Mouse (Mus musculus): ENCODE measurements at regions not wholly inside any gene's neighbourhood (a gene's known extent, or its start where the extent isn't known, plus 50 kb on each side); places are given as distances from the start of the nearest gene placed in this dataset.

- in situ Hi-C loops (cut with MboI, MseI): no loop called here
Measured at GRCm38 (mm10) chr3:60138319-60138718, 56.6 kb downstream of the Sucnr1 start.

- in situ Hi-C loops (cut with MboI, MseI): no loop called here
Measured at GRCm38 (mm10) chr3:60159865-60160264, 78.2 kb downstream of the Sucnr1 start.

- in situ Hi-C loops (cut with MboI, MseI): no loop called here
Measured at GRCm38 (mm10) chr3:60167633-60168032, 86.0 kb downstream of the Sucnr1 start.

GRCm38 (mm10) chr3:60168135-60168926 lies 86.7 kb downstream of the Sucnr1 start:
- in situ Hi-C loops (cut with MboI, MseI): no loop called here

- in situ Hi-C loops (cut with MboI, MseI): no loop called here
Measured at GRCm38 (mm10) chr3:60169606-60170005, 87.9 kb downstream of the Sucnr1 start.

- in situ Hi-C loops (cut with MboI, MseI): no loop called here
Measured at GRCm38 (mm10) chr3:60184481-60184880, 102.8 kb downstream of the Sucnr1 start.

- in situ Hi-C loops (cut with MboI, MseI): no loop called here
Measured at GRCm38 (mm10) chr3:60196031-60196430, 114.4 kb downstream of the Sucnr1 start.

GRCm38 (mm10) chr3:60207936-60208335 lies 126.3 kb downstream of the Sucnr1 start:
- in situ Hi-C loops (cut with MboI, MseI): no loop called here

GRCm38 (mm10) chr3:60218938-60219337 lies 137.3 kb downstream of the Sucnr1 start:
- in situ Hi-C loops (cut with MboI, MseI): no loop called here

GRCm38 (mm10) chr3:60240664-60241063 lies 159.0 kb downstream of the Sucnr1 start:
- in situ Hi-C loops (cut with MboI, MseI): no loop called here

GRCm38 (mm10) chr3:60266666-60267415 lies 185.2 kb downstream of the Sucnr1 start:
- in situ Hi-C loops (cut with MboI, MseI): loop anchor here (10.0 kb wide), 1 partner anchor 212 kb away; no protein-coding TSS in a partner anchor

GRCm38 (mm10) chr3:60267416-60268174 lies 185.9 kb downstream of the Sucnr1 start:
- in situ Hi-C loops (cut with MboI, MseI): loop anchor here (10.0 kb wide), 1 partner anchor 213 kb away; no protein-coding TSS in a partner anchor

GRCm38 (mm10) chr3:60270463-60270862 lies 188.8 kb downstream of the Sucnr1 start:
- in situ Hi-C loops (cut with MboI, MseI): no loop called here

- in situ Hi-C loops (cut with MboI, MseI): no loop called here
Measured at GRCm38 (mm10) chr3:60273744-60274143, 192.1 kb downstream of the Sucnr1 start.

- in situ Hi-C loops (cut with MboI, MseI): no loop called here
Measured at GRCm38 (mm10) chr3:60275249-60275838, 193.7 kb downstream of the Sucnr1 start.

- in situ Hi-C loops (cut with MboI, MseI): no loop called here
Measured at GRCm38 (mm10) chr3:60277791-60278190, 194.8 kb upstream of the Mbnl1 start.

GRCm38 (mm10) chr3:60281229-60281628 lies 191.4 kb upstream of the Mbnl1 start:
- in situ Hi-C loops (cut with MboI, MseI): loop anchor here (10.0 kb wide), 1 partner anchor 266 kb away; no protein-coding TSS in a partner anchor

GRCm38 (mm10) chr3:60281959-60282495 lies 190.6 kb upstream of the Mbnl1 start:
- in situ Hi-C loops (cut with MboI, MseI): loop anchor here (10.0 kb wide), 1 partner anchor 267 kb away; no protein-coding TSS in a partner anchor

- in situ Hi-C loops (cut with MboI, MseI): no loop called here
Measured at GRCm38 (mm10) chr3:60292142-60292541, 180.5 kb upstream of the Mbnl1 start.

GRCm38 (mm10) chr3:60292940-60293339 lies 179.7 kb upstream of the Mbnl1 start:
- in situ Hi-C loops (cut with MboI, MseI): no loop called here

- in situ Hi-C loops (cut with MboI, MseI): no loop called here
Measured at GRCm38 (mm10) chr3:60305399-60305798, 167.2 kb upstream of the Mbnl1 start.

All from T-helper 2 cell (primary cell).